Mouse (Mus musculus): Measurements from ENCODE around the gene Rnf145.

- TF ChIP-seq POLR2A (IDR thresholded peaks at IDR 0.05; ENCODE audit: insufficient read depth, low read length) (no peak), EP300 (IDR thresholded peaks at IDR 0.05; ENCODE audit: insufficient read depth, low read depth, low read length) (no peak)
Measured at GRCm38 (mm10) chr11:44508876-44509275, 9.9 kb upstream of the Rnf145 start.

Measured in ES-Bruce4 (cell line).